Mouse (Mus musculus) stomach, postnatal 0 days (tissue): Measurements from ENCODE around the gene Cnot6. TPM values are rescaled to one million over a fixed set of nuclear protein-coding genes. Genes with fewer than 3 reads are reported as not detected.
A peak's percentile ranks its signal among the peaks of the same experiment; 100 is the strongest.

Experiments
- ATAC-seq: fragments of 200-750 bp; cut with Nextera tagmentation; 2 replicates; pipeline ENCODE4 v1.8.0; 2017; ENCODE audit not compliant: low FRiP score, low TSS enrichment
- DNase-seq: peaks from one replicate; pipeline ENCODE4 v3.0.0-alpha.2; 2016; ENCODE audit warnings: low spot score
- H3K27ac ChIP-seq: fragments of 300-500 bp; sonication (generic); replicated peaks from 2 replicates; pipeline ENCODE4 v1.5.1; 2014; ENCODE audit warnings: mild to moderate bottlenecking, control low read depth
- H3K27me3 ChIP-seq: fragments of 300-500 bp; sonication (generic); 2 replicates; pipeline ENCODE4 v1.6.1; 2014; ENCODE audit warnings: low read length; ENCODE audit not compliant: control insufficient read depth, insufficient read depth
- H3K36me3 ChIP-seq: fragments of 300-500 bp; sonication (generic); 2 replicates; pipeline ENCODE4 v1.6.1; 2014; ENCODE audit warnings: low read length, mixed read lengths; ENCODE audit not compliant: control insufficient read depth, insufficient read depth
- H3K4me1 ChIP-seq: fragments of 300-500 bp; sonication (generic); replicated peaks from 2 replicates; pipeline ENCODE4 v1.6.1; 2014; ENCODE audit warnings: antibody characterized with exemption; ENCODE audit not compliant: control insufficient read depth, insufficient read depth
- H3K4me2 ChIP-seq: fragments of 300-500 bp; sonication (generic); replicated peaks from 2 replicates; pipeline ENCODE4 v1.6.1; 2014; ENCODE audit warnings: low read depth, mild to moderate bottlenecking, control low read depth, moderate library complexity
- H3K4me3 ChIP-seq: fragments of 300-500 bp; sonication (generic); 2 replicates; pipeline ENCODE4 v1.5.1; 2014; ENCODE audit warnings: low read depth, low read length, control low read depth
- H3K9ac ChIP-seq: fragments of 300-500 bp; sonication (generic); 2 replicates; pipeline ENCODE4 v1.6.1; 2014; ENCODE audit warnings: mild to moderate bottlenecking, low read length, control low read depth, mixed read lengths
- H3K9me3 ChIP-seq: fragments of 300-500 bp; sonication (generic); 2 replicates; pipeline ENCODE4 v1.6.1; 2016; ENCODE audit warnings: low read length; ENCODE audit not compliant: control insufficient read depth
- CTCF ChIP-seq: IDR thresholded peaks from 2 replicates; pipeline ENCODE4 v1.5.1; 2016; ENCODE audit warnings: antibody characterized with exemption, low read depth, mild to moderate bottlenecking, moderate library complexity
- EP300 ChIP-seq: optimal IDR thresholded peaks from 2 replicates; pipeline ENCODE3; 2016; ENCODE audit warnings: antibody characterized with exemption
- WGBS: fragments of 180-500 bp; shearing (Covaris S2); extraction: QIAGEN DNeasy Blood & Tissue Kit; methylation state at CpG from one replicate; pipeline ENCODE4 v1.1.7; 2014; 5-methylcytosine and 5-hydroxymethylcytosine counted together
- polyA plus RNA-seq: library from polyadenylated mRNA; unstranded; fragments of >200 nt; fragmentation: Nextera tagmentation; extraction: Ambion mirVana; gene quantifications from 2 replicates; pipeline ENCODE4 v1.2.1, GENCODE M21; 2015

The Cnot6 gene
- polyA plus RNA-seq, 1 experiment from 2014 or later, result 29.1 TPM

- ATAC-seq, result no peak
- H3K4me1 ChIP-seq, result no peaks in the 10 kb centered on the region
- no peak for DNase-seq
- no peaks in the 10 kb centered on the region for H3K9me3 ChIP-seq
- no peak overlapping the region for H3K4me3 ChIP-seq
- WGBS, result 87% methylated on average over 2 of the region's 2 CpGs
- H3K9ac ChIP-seq, result no peak overlapping the region
- TF ChIP-seq EP300 (no peak), CTCF (no peak)
- peaks cover 5% of the 10 kb centered on the region for H3K36me3 ChIP-seq
- H3K27me3 ChIP-seq, result no peaks in the 10 kb centered on the region
- H3K27ac ChIP-seq, result no peak overlapping the region
- H3K4me2 ChIP-seq, result no peak overlapping the region
Observed at GRCm38 (mm10) chr11:49696472-49696871, 16.1 kb downstream of the Cnot6 start.

GRCm38 (mm10) chr11:49695695-49696094, 16.8 kb downstream of the Cnot6 start:
- H3K9me3 ChIP-seq, result no peaks in the 10 kb centered on the region
- no peaks in the 10 kb centered on the region for H3K4me1 ChIP-seq
- DNase-seq, result no peak
- no peak overlapping the region for H3K4me2 ChIP-seq
- no peak overlapping the region for H3K4me3 ChIP-seq
- H3K27ac ChIP-seq, result no peak overlapping the region
- 68% methylated on average over 2 of the region's 2 CpGs for WGBS
- H3K36me3 ChIP-seq, result peaks cover 3% of the 10 kb centered on the region; the same call in 1 of the 2 replicates
- no peak for ATAC-seq
- no peak for TF ChIP-seq CTCF
- TF ChIP-seq EP300, result no peak
- no peaks in the 10 kb centered on the region for H3K27me3 ChIP-seq
- H3K9ac ChIP-seq, result no peak overlapping the region

- Histone ChIP-seq H3K4me3 (no peak overlapping the region), H3K27ac (no peak overlapping the region), H3K36me3 (peaks cover 3% of the 10 kb centered on the region; the same call in 1 of the 2 replicates), H3K4me2 (no peak overlapping the region), H3K4me1 (no peaks in the 10 kb centered on the region), H3K27me3 (no peaks in the 10 kb centered on the region), H3K9ac (no peak overlapping the region), H3K9me3 (no peaks in the 10 kb centered on the region)
- DNase-seq (no peak), ATAC-seq (0 out of 2 replicates have a peak, but pooled peaks have one; percentile 32)
- no peak for TF ChIP-seq CTCF
- no peak for TF ChIP-seq EP300
- 74% methylated on average over 3 of the region's 3 CpGs for WGBS
Observed at GRCm38 (mm10) chr11:49695013-49695412, 17.5 kb downstream of the Cnot6 start.

GRCm38 (mm10) chr11:49684237-49684973, 28.1 kb downstream of the Cnot6 start:
- Histone ChIP-seq H3K9me3 (no peaks in the 10 kb centered on the region), H3K4me1 (no peaks in the 10 kb centered on the region), H3K27ac (no peak overlapping the region), H3K4me3 (no peak overlapping the region), H3K36me3 (0 out of 2 replicates have a peak, but pooled peaks cover 8% of the 10 kb centered on the region), H3K9ac (no peak overlapping the region), H3K27me3 (no peaks in the 10 kb centered on the region), H3K4me2 (no peak overlapping the region)
- no peak for TF ChIP-seq EP300
- TF ChIP-seq CTCF, result no peak
- DNase-seq (no peak), ATAC-seq (no peak)
- WGBS, result 96% methylated on average over 12 of the region's 12 CpGs

- Histone ChIP-seq H3K4me3 (no peak overlapping the region), H3K4me1 (no peaks in the 10 kb centered on the region), H3K27me3 (no peaks in the 10 kb centered on the region), H3K27ac (no peak overlapping the region), H3K36me3 (peaks cover 17% of the 10 kb centered on the region), H3K4me2 (no peak overlapping the region), H3K9ac (no peak overlapping the region), H3K9me3 (no peaks in the 10 kb centered on the region)
- ATAC-seq (no peak), DNase-seq (no peak)
- WGBS, result 71% methylated on average over 3 of the region's 3 CpGs
- TF ChIP-seq EP300, result no peak
- peak; percentile 29 for TF ChIP-seq CTCF
Observed at GRCm38 (mm10) chr11:49673433-49673832, 39.1 kb downstream of the Cnot6 start.

- H3K4me1 ChIP-seq, result no peaks in the 10 kb centered on the region
- no peak for ATAC-seq
- DNase-seq, result no peak
- no peaks in the 10 kb centered on the region for H3K27me3 ChIP-seq
- H3K27ac ChIP-seq, result no peak overlapping the region
- 58% methylated on average over 4 of the region's 4 CpGs for WGBS
- no peaks in the 10 kb centered on the region for H3K36me3 ChIP-seq
- TF ChIP-seq EP300 (no peak), CTCF (no peak)
- H3K9ac ChIP-seq, result no peak overlapping the region
- H3K4me2 ChIP-seq, result no peak overlapping the region
- no peaks in the 10 kb centered on the region for H3K9me3 ChIP-seq
- no peak overlapping the region for H3K4me3 ChIP-seq
Observed at GRCm38 (mm10) chr11:49665462-49665861, 47.1 kb downstream of the Cnot6 start.
